Mouse (Mus musculus) CD8-positive naive resting alpha-beta T cell, adult 2 months (primary cell): ENCODE data around the gene Zbed4.
"Not testable (repeated sequence)": the region's sequence is repeated elsewhere in the genome, so short reads cannot be mapped to it uniquely, and the experiment has no call there.

Source experiments
- DNase-seq, 2 experiments: peaks; one replicate each; pipeline ENCODE4 v3.0.0; 2022; ENCODE audit warnings: low read depth in 2 of 2, low spot score in 2 of 2

Gene Zbed4

GRCm38 (mm10) chr15:88751564-88752402 lies at the start of gene Zbed4:
Zbed4 (plus strand) TSS chr15:88751660.
- DNase-seq = peak; percentile 45 to 49

GRCm38 (mm10) chr15:88702501-88702900 lies 49.0 kb upstream of the Zbed4 start:
- DNase-seq = no peak

GRCm38 (mm10) chr15:88704284-88704683 lies 47.2 kb upstream of the Zbed4 start:
- DNase-seq = no peak

GRCm38 (mm10) chr15:88706320-88706719 lies 45.1 kb upstream of the Zbed4 start:
- no peak for DNase-seq

- not testable (repeated sequence) for DNase-seq
These were observed 44.5 kb upstream of the Zbed4 start for GRCm38 (mm10) chr15:88706987-88707386.

- no peak for DNase-seq
These were observed 43.3 kb upstream of the Zbed4 start for GRCm38 (mm10) chr15:88708204-88708603.

- DNase-seq = no peak
These were observed 42.6 kb upstream of the Zbed4 start for GRCm38 (mm10) chr15:88708657-88709511.

GRCm38 (mm10) chr15:88709878-88710277 lies 41.6 kb upstream of the Zbed4 start:
- DNase-seq = no peak

GRCm38 (mm10) chr15:88712501-88712900 lies 39.0 kb upstream of the Zbed4 start:
- no peak for DNase-seq

GRCm38 (mm10) chr15:88714021-88714589 lies 37.4 kb upstream of the Zbed4 start:
- no peak for DNase-seq

- peak in 1 of 2 experiments; percentile 39 for DNase-seq
These were observed 35.1 kb upstream of the Zbed4 start for GRCm38 (mm10) chr15:88716350-88716749.

GRCm38 (mm10) chr15:88717239-88717638 lies 34.2 kb upstream of the Zbed4 start:
- no peak for DNase-seq

- DNase-seq = no peak
These were observed 28.3 kb upstream of the Zbed4 start for GRCm38 (mm10) chr15:88723205-88723604.

- DNase-seq = no peak
These were observed 27.1 kb upstream of the Zbed4 start for GRCm38 (mm10) chr15:88724311-88724710.

GRCm38 (mm10) chr15:88725036-88725435 lies 26.4 kb upstream of the Zbed4 start:
- no peak for DNase-seq

- no peak for DNase-seq
These were observed 24.3 kb upstream of the Zbed4 start for GRCm38 (mm10) chr15:88727204-88727603.

GRCm38 (mm10) chr15:88730717-88731116 lies 20.7 kb upstream of the Zbed4 start:
- DNase-seq = no peak

GRCm38 (mm10) chr15:88732405-88733020 lies 18.9 kb upstream of the Zbed4 start:
- DNase-seq = no peak

- peak; percentile 61 to 70 for DNase-seq
These were observed 18.3 kb upstream of the Zbed4 start for GRCm38 (mm10) chr15:88733041-88733751.

GRCm38 (mm10) chr15:88733834-88734571 lies 17.5 kb upstream of the Zbed4 start, which contains the start of gene Brd1:
Brd1 (minus strand) TSS chr15:88734233.
- peak; percentile 49 to 54 for DNase-seq
